Mouse (Mus musculus) G1E (cell line): ENCODE results near the gene Gnai3.

ENCODE experiments used
- CTCF ChIP-seq: IDR thresholded peaks from 2 replicates; pipeline ENCODE4 v1.5.1; 2012; ENCODE audit warnings: low read depth, low read length, inconsistent platforms, mixed read lengths
- GATA1 ChIP-seq: IDR thresholded peaks from 2 replicates; pipeline ENCODE4 v1.6.1; 2012; ENCODE audit warnings: borderline replicate concordance, low read length, inconsistent platforms, mixed read lengths

GRCm38 (mm10) chr3:108101594-108101993, 44.4 kb downstream of the Gnai3 start:
- TF ChIP-seq CTCF (no peak), GATA1 (no peak)
